Mouse (Mus musculus): ENCODE measurements around the gene Zfp507.

DNA sequence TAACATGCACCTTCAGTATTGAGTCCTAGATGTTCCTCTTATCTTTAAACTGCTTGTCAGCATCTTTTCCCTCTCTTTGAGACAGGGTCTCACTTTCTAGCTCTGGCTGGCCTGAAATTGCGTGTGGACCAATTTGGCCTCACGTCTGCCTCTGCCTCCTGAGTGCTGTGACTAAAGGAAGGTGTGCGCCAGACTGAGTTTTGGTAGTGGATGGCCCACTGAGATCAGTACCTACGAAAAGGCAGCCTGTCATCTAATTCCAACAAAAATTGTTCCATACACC lies 48.0 kb downstream of the Zfp507 start:
- TF ChIP-seq CTCF (IDR thresholded peaks at IDR 0.05; ENCODE audit: insufficient read depth, low read length) (no peak), POLR2A (IDR thresholded peaks at IDR 0.05; ENCODE audit: borderline replicate concordance, extremely low read depth, low read depth, low read length) (no peak)

Measured in lung, adult 2 months (tissue).